Mouse (Mus musculus) liver, embryonic 15.5 days (tissue): ENCODE measurements around the gene Ubxn10. TPM values are rescaled to one million over a fixed set of nuclear protein-coding genes. Genes with fewer than 3 reads are reported as not detected.

Experiments used
- ATAC-seq: fragments of 200-750 bp; cut with Nextera tagmentation; 2 replicates; pipeline ENCODE4 v1.8.0; 2017; ENCODE audit warnings: moderate number of reproducible peaks, mild to moderate bottlenecking, moderate library complexity; ENCODE audit not compliant: insufficient read depth
- H3K27ac ChIP-seq: fragments of 300-500 bp; sonication (generic); replicated peaks from 2 replicates; pipeline ENCODE4 v1.5.1; 2015; ENCODE audit warnings: mild to moderate bottlenecking, inconsistent platforms
- H3K27me3 ChIP-seq: fragments of 300-500 bp; sonication (generic); 2 replicates; pipeline ENCODE4 v1.6.1; 2015; ENCODE audit warnings: mild to moderate bottlenecking, inconsistent platforms
- H3K36me3 ChIP-seq: fragments of 300-500 bp; sonication (generic); replicated peaks from 2 replicates; pipeline ENCODE4 v1.6.1; 2015; ENCODE audit warnings: moderate library complexity, mild to moderate bottlenecking, inconsistent platforms
- H3K4me1 ChIP-seq: fragments of 300-500 bp; sonication (generic); replicated peaks from 2 replicates; pipeline ENCODE4 v1.6.1; 2015; ENCODE audit warnings: inconsistent platforms
- H3K4me2 ChIP-seq: fragments of 300-500 bp; sonication (generic); 2 replicates; pipeline ENCODE4 v1.6.1; 2015; ENCODE audit warnings: moderate library complexity, mild to moderate bottlenecking, inconsistent platforms
- H3K4me3 ChIP-seq: fragments of 300-500 bp; sonication (generic); replicated peaks from 2 replicates; pipeline ENCODE4 v1.5.1; 2015; ENCODE audit warnings: mild to moderate bottlenecking, inconsistent platforms
- H3K9ac ChIP-seq: fragments of 300-500 bp; sonication (generic); 2 replicates; pipeline ENCODE4 v1.6.1; 2015; ENCODE audit warnings: moderate library complexity, mild to moderate bottlenecking, inconsistent platforms
- H3K9me3 ChIP-seq: fragments of 300-500 bp; sonication (generic); replicated peaks from 2 replicates; pipeline ENCODE4 v1.6.1; 2016; ENCODE audit warnings: inconsistent platforms
- WGBS: fragments of 180-500 bp; shearing (Covaris S2); methylation state at CpG from one replicate; pipeline ENCODE4 v1.1.7; 2015; ENCODE audit warnings: mixed read lengths; ENCODE audit not compliant: insufficient replicate concordance; 5-methylcytosine and 5-hydroxymethylcytosine counted together
- polyA plus RNA-seq: library from polyadenylated mRNA; unstranded; fragments of >200 nt; fragmentation: Nextera tagmentation; extraction: Ambion mirVana; gene quantifications from 2 replicates; pipeline ENCODE4 v1.2.1, GENCODE M21; 2015

Ubxn10 gene
- polyA plus RNA-seq, 1 experiment from 2014 or later = 0.08 TPM

- Histone ChIP-seq H3K4me1 (no peaks in the 10 kb centered on the region), H3K9ac (no peak overlapping the region), H3K4me3 (no peak overlapping the region), H3K27me3 (no peaks in the 10 kb centered on the region), H3K4me2 (no peak overlapping the region), H3K27ac (no peak overlapping the region), H3K36me3 (no peaks in the 10 kb centered on the region), H3K9me3 (no peaks in the 10 kb centered on the region)
- no peak for ATAC-seq
- WGBS = 22% methylated on average over 15 of the region's 15 CpGs
These were observed 36.6 kb downstream of the Ubxn10 start for GRCm38 (mm10) chr4:138700184-138700982.

GRCm38 (mm10) chr4:138698296-138698695 lies 38.7 kb downstream of the Ubxn10 start:
- no peaks in the 10 kb centered on the region for H3K4me1 ChIP-seq
- H3K4me2 ChIP-seq = no peak overlapping the region
- ATAC-seq = no peak
- H3K4me3 ChIP-seq = no peak overlapping the region
- 40% methylated on average over 2 of the region's 2 CpGs for WGBS
- H3K27me3 ChIP-seq = peaks cover under 1% of the 10 kb centered on the region
- H3K9me3 ChIP-seq = no peaks in the 10 kb centered on the region
- H3K9ac ChIP-seq = no peak overlapping the region
- no peaks in the 10 kb centered on the region for H3K36me3 ChIP-seq
- H3K27ac ChIP-seq = no peak overlapping the region

GRCm38 (mm10) chr4:138697166-138697860 lies 39.7 kb downstream of the Ubxn10 start:
- H3K9ac ChIP-seq = no peak overlapping the region
- no peak for ATAC-seq
- no peak overlapping the region for H3K4me2 ChIP-seq
- no peak overlapping the region for H3K4me3 ChIP-seq
- no peak overlapping the region for H3K27ac ChIP-seq
- H3K9me3 ChIP-seq = no peaks in the 10 kb centered on the region
- no peaks in the 10 kb centered on the region for H3K4me1 ChIP-seq
- H3K36me3 ChIP-seq = no peaks in the 10 kb centered on the region
- 43% methylated on average over 10 of the region's 10 CpGs for WGBS
- peaks cover 6% of the 10 kb centered on the region for H3K27me3 ChIP-seq

GRCm38 (mm10) chr4:138696720-138697119 lies 40.2 kb downstream of the Ubxn10 start:
- H3K9ac ChIP-seq = no peak overlapping the region
- no peaks in the 10 kb centered on the region for H3K36me3 ChIP-seq
- H3K9me3 ChIP-seq = no peaks in the 10 kb centered on the region
- no peak overlapping the region for H3K4me3 ChIP-seq
- WGBS = 21% methylated on average over 7 of the region's 7 CpGs
- H3K27ac ChIP-seq = no peak overlapping the region
- no peak overlapping the region for H3K4me2 ChIP-seq
- peaks cover 12% of the 10 kb centered on the region for H3K27me3 ChIP-seq
- H3K4me1 ChIP-seq = no peaks in the 10 kb centered on the region
- no peak for ATAC-seq

- Histone ChIP-seq H3K4me2 (no peak overlapping the region), H3K9me3 (no peaks in the 10 kb centered on the region), H3K9ac (no peak overlapping the region), H3K27ac (no peak overlapping the region), H3K4me3 (no peak overlapping the region), H3K4me1 (no peaks in the 10 kb centered on the region), H3K27me3 (peaks cover 36% of the 10 kb centered on the region), H3K36me3 (no peaks in the 10 kb centered on the region)
- 62% methylated on average over 12 of the region's 12 CpGs for WGBS
- no peak for ATAC-seq
These were observed 43.8 kb downstream of the Ubxn10 start for GRCm38 (mm10) chr4:138693043-138693692.

GRCm38 (mm10) chr4:138691443-138692181 lies 45.4 kb downstream of the Ubxn10 start:
- Histone ChIP-seq H3K4me3 (no peak overlapping the region), H3K4me2 (no peak overlapping the region), H3K9ac (no peak overlapping the region), H3K4me1 (no peaks in the 10 kb centered on the region), H3K27ac (no peak overlapping the region), H3K9me3 (no peaks in the 10 kb centered on the region), H3K36me3 (no peaks in the 10 kb centered on the region), H3K27me3 (peaks cover 36% of the 10 kb centered on the region)
- WGBS = 9% methylated on average over 19 of the region's 19 CpGs
- no peak for ATAC-seq

- no peaks in the 10 kb centered on the region for H3K4me1 ChIP-seq
- H3K4me2 ChIP-seq = no peak overlapping the region
- no peak overlapping the region for H3K9ac ChIP-seq
- no peaks in the 10 kb centered on the region for H3K9me3 ChIP-seq
- no peaks in the 10 kb centered on the region for H3K36me3 ChIP-seq
- ATAC-seq = no peak
- no peak overlapping the region for H3K27ac ChIP-seq
- 4% methylated on average over 4 of the region's 4 CpGs for WGBS
- peaks cover 36% of the 10 kb centered on the region for H3K27me3 ChIP-seq
- H3K4me3 ChIP-seq = no peak overlapping the region
These were observed 46.4 kb downstream of the Ubxn10 start for GRCm38 (mm10) chr4:138690561-138690960.

- Histone ChIP-seq H3K9me3 (no peaks in the 10 kb centered on the region), H3K4me2 (no peak overlapping the region), H3K36me3 (no peaks in the 10 kb centered on the region), H3K4me1 (no peaks in the 10 kb centered on the region), H3K9ac (no peak overlapping the region), H3K27me3 (peaks cover 36% of the 10 kb centered on the region), H3K4me3 (no peak overlapping the region), H3K27ac (no peak overlapping the region)
- ATAC-seq = no peak
- WGBS = 13% methylated on average over 3 of the region's 3 CpGs
These were observed 47.9 kb downstream of the Ubxn10 start for GRCm38 (mm10) chr4:138689094-138689512.

GRCm38 (mm10) chr4:138685813-138686212 lies 51.2 kb downstream of the Ubxn10 start:
- Histone ChIP-seq H3K9me3 (no peaks in the 10 kb centered on the region), H3K4me2 (no peak overlapping the region), H3K4me3 (no peak overlapping the region), H3K36me3 (no peaks in the 10 kb centered on the region), H3K9ac (no peak overlapping the region), H3K27me3 (peaks cover 18% of the 10 kb centered on the region), H3K27ac (no peak overlapping the region), H3K4me1 (no peaks in the 10 kb centered on the region)
- no peak for ATAC-seq
- WGBS = 58% methylated on average over 6 of the region's 6 CpGs

- Histone ChIP-seq H3K9me3 (no peaks in the 10 kb centered on the region), H3K36me3 (no peaks in the 10 kb centered on the region), H3K27ac (no peak overlapping the region), H3K4me1 (no peaks in the 10 kb centered on the region), H3K4me2 (no peak overlapping the region), H3K27me3 (0 out of 2 replicates have a peak, but pooled peaks cover 3% of the 10 kb centered on the region), H3K4me3 (no peak overlapping the region), H3K9ac (no peak overlapping the region)
- ATAC-seq = no peak
- WGBS = 53% methylated on average over 2 of the region's 2 CpGs
These were observed 54.2 kb downstream of the Ubxn10 start for GRCm38 (mm10) chr4:138682760-138683159.

GRCm38 (mm10) chr4:138680124-138680523 lies 56.8 kb downstream of the Ubxn10 start:
- H3K4me2 ChIP-seq = no peak overlapping the region
- no peak overlapping the region for H3K27ac ChIP-seq
- no peak overlapping the region for H3K9ac ChIP-seq
- H3K27me3 ChIP-seq = 0 out of 2 replicates have a peak, but pooled peaks cover 6% of the 10 kb centered on the region
- WGBS = 60% methylated on average over 4 of the region's 4 CpGs
- ATAC-seq = no peak
- no peaks in the 10 kb centered on the region for H3K4me1 ChIP-seq
- H3K9me3 ChIP-seq = no peaks in the 10 kb centered on the region
- H3K4me3 ChIP-seq = no peak overlapping the region
- H3K36me3 ChIP-seq = no peaks in the 10 kb centered on the region
